Comparison of ENCODE assay signal across 8 mouse cellular contexts in the genomic region with DNA sequence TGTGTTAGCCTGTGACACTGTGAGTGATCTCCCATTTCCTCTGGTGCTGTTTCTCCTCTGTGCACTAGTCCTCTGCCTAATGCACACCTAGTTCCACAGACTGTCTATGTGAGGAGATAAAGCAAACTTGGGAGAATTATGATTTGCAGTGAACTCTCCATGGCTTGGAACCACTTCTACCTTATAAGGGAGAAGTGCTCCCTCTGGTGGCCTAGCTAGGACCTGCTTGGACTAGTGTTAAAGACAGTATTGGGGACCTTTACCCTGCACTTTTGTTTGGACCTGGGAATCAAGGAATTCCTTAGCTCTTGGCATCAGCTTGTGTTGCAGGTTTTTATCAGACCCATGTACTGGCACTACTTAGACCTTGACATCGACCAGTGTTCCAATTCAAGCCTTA. TPM values are rescaled to one million over a fixed set of nuclear protein-coding genes. Genes with fewer than 3 reads are reported as not detected.
DNase-seq lines count a peak whose midpoint lies in the region; ATAC-seq and TF ChIP-seq lines count a peak whose summit lies in the region.
"Had no signal": no experiment of that assay in that cellular context is flagged by ENCODE, and none has a peak within 500 bp of the region (broad histone marks: within the 10 kb centered on the region; RNA-seq: fewer than 3 reads in every experiment).

No protein-coding gene starts in this region.

- peak; percentile 44; the same call in 1 of the 2 replicates for TF ChIP-seq CTCF in G1E (IDR thresholded peaks at IDR 0.05; ENCODE audit: low read depth, low read length)
- peak; percentile 50; the same call in 1 of the 2 replicates for TF ChIP-seq CTCF in cerebellum, adult 2 months (IDR thresholded peaks at IDR 0.05; ENCODE audit: borderline replicate concordance, insufficient read depth, low read depth, low read length)
- peak; percentile 27; the same call in 1 of the 2 replicates for TF ChIP-seq CTCF in lung, adult 2 months (IDR thresholded peaks at IDR 0.05; ENCODE audit: insufficient read depth, low read length)

- H3K9me3 ChIP-seq in G1E (replicated peaks): no peaks in the 10 kb centered on the region
- H3K9me3 ChIP-seq: neural tube, embryonic 13.5 days had no signal

- peak; percentile 76 to 78 for DNase-seq in B cell, adult 2 months
- DNase-seq in G1E (ENCODE audit: low spot score): peak; percentile 2
- peak; percentile 44 to 59 for DNase-seq in cerebellum, adult 2 months
- peak; percentile 35 to 36 for DNase-seq in frontal cortex, postnatal 25 days (ENCODE audit: low spot score in 2 of 2)
- peak; percentile 61 for DNase-seq in kidney, postnatal 14 days
- peak; percentile 28 for DNase-seq in lung, adult 2 months
- DNase-seq in retina, postnatal 7 days (ENCODE audit: low read depth, low spot score): peak; percentile 27

- ATAC-seq in G1E (ENCODE audit: extremely low read depth, insufficient number of reproducible peaks, low FRiP score, poor library complexity, severe bottlenecking): peak; percentile 45; the same call in 1 of the 2 replicates

- H3K27ac ChIP-seq in cerebellum, adult 2 months (ENCODE audit: insufficient read depth, low read length): no peak overlapping the region
- H3K27ac ChIP-seq: neural tube, embryonic 13.5 days had no signal

- peaks cover 42% of the 10 kb centered on the region for H3K36me3 ChIP-seq in G1E (replicated peaks)
- H3K36me3 ChIP-seq: neural tube, embryonic 13.5 days had no signal

- no peak overlapping the region for H3K4me3 ChIP-seq in G1E (ENCODE audit: low read depth, low read length)
- H3K4me3 ChIP-seq in cerebellum, adult 2 months (replicated peaks; ENCODE audit: insufficient read depth, low read depth, low read length): no peak overlapping the region
- no peak overlapping the region for H3K4me3 ChIP-seq in lung, adult 2 months (replicated peaks; ENCODE audit: extremely low read depth, low read depth, low read length)
- H3K4me3 ChIP-seq: neural tube, embryonic 13.5 days had no signal

- no peaks in the 10 kb centered on the region for H3K27me3 ChIP-seq in G1E (ENCODE audit: insufficient read depth, low read length)
- no peaks in the 10 kb centered on the region for H3K27me3 ChIP-seq in cerebellum, adult 2 months (ENCODE audit: control insufficient read depth, insufficient read depth, low read length)
- H3K27me3 ChIP-seq: neural tube, embryonic 13.5 days had no signal

- 35% methylated on average over 1 of the region's 1 CpGs for WGBS in cerebellum, adult 2 months
- WGBS in lung, adult 2 months: 21% methylated on average over 1 of the region's 1 CpGs

- TF ChIP-seq POLR2A in cerebellum, adult 2 months (IDR thresholded peaks at IDR 0.05; ENCODE audit: borderline replicate concordance, insufficient read depth, low read length): no peak
- TF ChIP-seq POLR2A in lung, adult 2 months (IDR thresholded peaks at IDR 0.05; ENCODE audit: borderline replicate concordance, extremely low read depth, low read depth, low read length): no peak

- H3K4me1 ChIP-seq in G1E (ENCODE audit: insufficient read depth, low read depth, low read length): no peaks in the 10 kb centered on the region
- peaks cover 2% of the 10 kb centered on the region; the same call in 1 of the 2 replicates for H3K4me1 ChIP-seq in cerebellum, adult 2 months (ENCODE audit: control insufficient read depth, insufficient read depth, low read length)
- H3K4me1 ChIP-seq in lung, adult 2 months (ENCODE audit: control insufficient read depth, insufficient read depth, low read length): no peaks in the 10 kb centered on the region
- H3K4me1 ChIP-seq: neural tube, embryonic 13.5 days had no signal

RNA-seq across cellular contexts. Expression of a gene that starts 18.8 kb away (rescaled TPM):
- total RNA-seq in G1E (2014; fragmentation: Nextera tagmentation) (4.4 and 10.9 TPM in 2 replicates), G1E (2017) (9.4 and 11.1 TPM in 2 replicates)
- polyA plus RNA-seq in G1E (2012): 0.44 and 0.46 TPM in 2 replicates
- 15.9 and 17.3 TPM in 2 replicates for polyA plus RNA-seq in cerebellum, adult 2 months (2012; rRNA removed)
- polyA plus RNA-seq in lung, adult 2 months (2012; rRNA removed): 3.6 and 4.3 TPM in 2 replicates

RNA-seq across cellular contexts. Expression of a gene that starts 26.4 kb away (rescaled TPM):
- total RNA-seq in G1E (2014; fragmentation: Nextera tagmentation) (not detected in 2 replicates), G1E (2017) (0.06 and 0.11 TPM in 2 replicates)
- polyA plus RNA-seq in G1E (2012): not detected in 2 replicates
- polyA plus RNA-seq in cerebellum, adult 2 months (2012; rRNA removed): 219 and 227 TPM in 2 replicates
- polyA plus RNA-seq in lung, adult 2 months (2012; rRNA removed): 0.26 and 0.34 TPM in 2 replicates

RNA-seq across cellular contexts. Expression of a gene that starts 30.1 kb away (rescaled TPM):
- total RNA-seq in G1E (2014; fragmentation: Nextera tagmentation) (8.8 and 14.8 TPM in 2 replicates), G1E (2017) (13.7 and 15.6 TPM in 2 replicates)
- polyA plus RNA-seq in G1E (2012): 1.4 and 1.5 TPM in 2 replicates
- 4.2 and 4.9 TPM in 2 replicates for polyA plus RNA-seq in cerebellum, adult 2 months (2012; rRNA removed)
- 1.0 and 1.3 TPM in 2 replicates for polyA plus RNA-seq in lung, adult 2 months (2012; rRNA removed)

RNA-seq across cellular contexts. Expression of a gene that starts 42.6 kb away (rescaled TPM):
- total RNA-seq in G1E (2014; fragmentation: Nextera tagmentation) (not detected in 2 replicates), G1E (2017) (1.7 and 3.1 TPM in 2 replicates)
- not detected in 2 replicates for polyA plus RNA-seq in G1E (2012)
- polyA plus RNA-seq in cerebellum, adult 2 months (2012; rRNA removed): 13.2 and 15.0 TPM in 2 replicates
- 0.62 TPM in 1 of 2 replicates, not detected in the other for polyA plus RNA-seq in lung, adult 2 months (2012; rRNA removed)

RNA-seq across cellular contexts. Expression of a gene that starts 42.6 kb away (rescaled TPM):
- total RNA-seq in G1E (2014; fragmentation: Nextera tagmentation) (not detected in 2 replicates), G1E (2017) (0.66 TPM in 1 of 2 replicates, not detected in the other)
- polyA plus RNA-seq in G1E (2012): not detected in 2 replicates
- polyA plus RNA-seq in cerebellum, adult 2 months (2012; rRNA removed): 6.4 and 7.7 TPM in 2 replicates
- 0.25 and 0.49 TPM in 2 replicates for polyA plus RNA-seq in lung, adult 2 months (2012; rRNA removed)

Comparison
In these comparisons a context has a peak if more than half of its experiments do, and no peak if none do; other contexts are left out.
1. DNase-seq: peak in every context shown above with its lines; median percentile 77 in B cell, adult 2 months; 61 in kidney, postnatal 14 days; 52 in cerebellum, adult 2 months; 36 in frontal cortex, postnatal 25 days; 28 in lung, adult 2 months; 27 in retina, postnatal 7 days; 2 in G1E.
2. RNA of a gene that starts 26.4 kb away (polyA plus RNA-seq): 219 to 227 TPM in cerebellum, adult 2 months; 0.26 to 0.34 TPM in lung, adult 2 months and not detected in G1E; every median in the first group is over 100 times any median in the second.
3. Peak in every context shown above with its lines, with median percentiles within 50 percentile points of each other: CTCF ChIP-seq.